Mouse (Mus musculus): Measurements from ENCODE around the gene Map10.

The Map10 gene

DNA sequence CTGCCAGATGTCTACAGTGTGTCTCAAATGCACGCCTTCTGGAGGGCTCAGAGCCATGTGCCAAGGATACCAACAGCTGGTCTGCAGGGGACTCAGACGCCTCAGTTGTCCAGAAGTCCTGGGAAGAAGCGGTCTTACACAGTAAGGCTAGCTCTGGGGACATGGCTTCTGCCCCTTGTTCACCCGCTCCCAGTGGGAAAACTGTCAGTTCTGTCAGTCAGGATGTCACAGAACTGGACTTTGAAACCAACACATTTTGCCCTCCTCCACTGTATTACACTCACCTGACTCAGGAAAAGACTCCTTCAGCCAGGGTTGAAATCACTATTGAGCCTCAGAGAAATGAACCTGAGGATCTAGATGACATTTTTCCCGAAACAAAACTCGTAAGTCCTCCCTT lies 802 bp downstream of the Map10 start:
- DNase-seq (ENCODE audit: low spot score in 2 of 2): no peak

DNA sequence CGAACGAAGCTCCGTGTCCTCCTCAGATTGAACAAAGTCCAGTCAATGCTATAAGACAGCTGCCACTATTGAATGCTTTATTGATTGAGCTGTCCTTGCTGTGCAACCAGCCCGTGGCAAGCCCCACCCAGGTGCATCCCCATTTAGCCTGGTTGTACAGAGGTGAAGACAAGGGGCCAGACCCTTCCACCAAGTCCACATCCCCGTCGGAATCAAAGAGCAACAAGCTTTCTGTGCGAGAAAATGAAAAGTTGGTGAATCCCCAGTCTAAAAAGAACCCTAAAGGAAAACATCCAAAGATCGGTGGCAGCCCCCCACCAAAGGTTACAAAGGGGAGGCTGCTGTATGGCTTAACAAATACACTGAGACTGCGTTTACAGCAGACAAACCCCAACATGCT lies 1.3 kb downstream of the Map10 start:
- no peak for DNase-seq (ENCODE audit: low spot score in 2 of 2)

- DNase-seq (ENCODE audit: low spot score in 2 of 2): no peak
Measured at GRCm38 (mm10) chr8:125671371-125671770, 1.8 kb downstream of the Map10 start.

DNA sequence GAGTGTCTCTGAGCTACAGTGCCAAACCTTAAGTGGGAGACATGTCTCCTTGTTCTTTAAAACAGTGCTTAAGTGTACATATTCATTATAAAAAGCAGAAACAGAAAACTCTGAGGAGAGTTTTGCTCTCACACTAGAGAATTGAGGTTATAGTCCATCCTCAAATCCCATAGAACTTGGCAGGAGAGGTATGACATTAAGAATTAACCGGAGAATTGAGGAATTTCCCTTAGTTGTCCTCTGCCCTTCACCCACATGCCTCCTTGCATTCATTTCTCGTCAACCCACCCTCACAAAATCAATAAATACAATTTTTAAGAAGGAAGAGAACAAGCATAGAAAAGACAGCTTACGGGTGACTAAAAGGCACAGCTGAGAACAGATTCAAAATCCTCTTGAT lies 6.2 kb downstream of the Map10 start:
- no peak for DNase-seq (ENCODE audit: low spot score in 2 of 2)

- no peak for DNase-seq (ENCODE audit: low spot score in 2 of 2)
Measured at GRCm38 (mm10) chr8:125677484-125677883, 7.9 kb downstream of the Map10 start.

GRCm38 (mm10) chr8:125678854-125679648 lies 9.4 kb downstream of the Map10 start:
- DNase-seq (ENCODE audit: low spot score in 2 of 2): no peak

DNA sequence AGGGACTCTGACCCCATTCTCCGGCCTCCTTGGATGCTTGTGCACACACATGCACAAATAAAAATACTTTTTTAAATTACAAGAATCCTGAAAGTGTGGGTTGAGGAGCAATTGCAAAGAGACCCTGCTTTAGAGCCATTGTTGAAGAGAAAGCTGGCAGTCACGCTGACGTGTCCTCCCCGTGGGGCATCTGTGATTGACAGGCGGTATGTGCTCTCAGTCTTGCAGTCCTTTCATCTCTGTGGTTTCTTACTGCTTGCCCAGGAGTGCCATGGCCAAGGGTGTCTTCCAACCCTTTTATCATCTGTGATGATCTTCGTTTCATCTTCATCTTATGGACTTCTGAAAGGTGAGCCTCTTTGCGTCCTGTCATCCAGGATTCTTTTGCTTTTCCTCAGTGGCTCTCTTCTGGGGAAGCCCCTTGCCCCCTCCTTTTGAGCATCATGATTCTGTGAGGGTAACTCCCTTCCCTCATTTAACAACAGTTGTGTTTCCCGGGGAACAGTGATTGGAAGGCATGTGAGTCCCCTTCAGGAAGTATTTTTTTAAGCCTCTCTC lies 11.3 kb downstream of the Map10 start:
- no peak for DNase-seq (ENCODE audit: low spot score in 2 of 2)

GRCm38 (mm10) chr8:125685216-125685760 lies 15.7 kb downstream of the Map10 start:
- peak in 1 of 2 experiments; percentile 6 for DNase-seq (ENCODE audit: low spot score in 2 of 2)

- DNase-seq (ENCODE audit: low spot score in 2 of 2): no peak
Measured at GRCm38 (mm10) chr8:125686221-125686865, 16.7 kb downstream of the Map10 start.

DNA sequence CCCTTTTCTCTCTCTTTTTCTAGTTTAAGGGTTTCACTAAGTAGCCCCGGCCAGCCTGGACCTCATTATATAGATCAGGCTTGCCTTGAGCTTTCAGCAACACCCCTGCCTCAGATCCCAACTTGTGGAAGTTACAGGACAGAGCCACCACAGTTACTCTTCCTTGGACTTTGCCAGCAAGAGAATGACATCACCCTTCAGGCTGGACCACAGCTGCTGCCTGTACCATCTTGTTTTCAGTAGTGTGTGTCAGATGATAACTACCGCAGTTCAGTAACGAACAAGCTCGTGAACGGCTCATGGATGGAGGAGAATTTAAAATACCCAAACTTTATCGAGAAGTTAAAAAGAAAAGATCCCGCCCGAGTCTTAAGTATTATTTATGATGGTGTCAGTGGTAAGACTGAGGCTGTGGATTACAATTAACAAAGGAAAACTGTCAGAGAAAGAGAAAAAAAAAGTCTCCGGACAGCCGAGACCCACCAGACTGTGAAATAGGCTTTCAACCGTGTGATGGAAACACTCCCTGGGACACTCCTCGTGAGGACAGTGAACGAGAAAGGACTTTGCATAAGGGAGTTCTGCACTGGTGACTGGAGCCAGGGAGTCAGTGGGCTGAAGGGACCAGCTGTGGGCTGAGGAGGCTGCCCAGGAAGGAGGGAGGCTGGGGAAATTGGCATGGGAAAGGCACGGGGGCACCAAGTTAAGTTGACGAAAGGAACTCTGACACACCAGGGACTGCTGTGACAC lies 20.7 kb downstream of the Map10 start:
- no peak for DNase-seq (ENCODE audit: low spot score in 2 of 2)

- DNase-seq (ENCODE audit: low spot score in 2 of 2): peak in 1 of 2 experiments; percentile 48
Measured at GRCm38 (mm10) chr8:125690961-125691360, 21.3 kb downstream of the Map10 start.

DNA sequence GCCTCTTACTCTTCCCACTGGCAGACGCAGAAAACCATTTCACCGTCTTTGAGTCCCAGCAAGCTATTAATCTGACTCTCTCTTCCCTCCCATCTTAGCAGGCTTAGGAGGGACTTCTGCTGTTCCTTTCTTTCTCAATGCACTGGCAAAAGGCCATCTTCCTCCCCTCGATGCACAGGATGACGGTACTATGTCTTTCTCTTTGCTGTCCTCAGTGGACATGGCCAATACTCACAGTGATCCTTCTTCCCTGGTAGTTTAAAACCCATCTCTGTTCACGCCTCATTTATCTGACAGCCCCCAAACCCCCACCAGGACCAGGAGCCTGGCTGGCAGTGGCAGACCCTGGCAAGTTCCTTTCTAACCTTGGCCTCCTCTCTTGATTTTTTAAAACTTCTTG lies 22.8 kb downstream of the Map10 start:
- no peak for DNase-seq (ENCODE audit: low spot score in 2 of 2)

GRCm38 (mm10) chr8:125693197-125693596 lies 23.6 kb downstream of the Map10 start:
- DNase-seq (ENCODE audit: low spot score in 2 of 2): no peak

DNA sequence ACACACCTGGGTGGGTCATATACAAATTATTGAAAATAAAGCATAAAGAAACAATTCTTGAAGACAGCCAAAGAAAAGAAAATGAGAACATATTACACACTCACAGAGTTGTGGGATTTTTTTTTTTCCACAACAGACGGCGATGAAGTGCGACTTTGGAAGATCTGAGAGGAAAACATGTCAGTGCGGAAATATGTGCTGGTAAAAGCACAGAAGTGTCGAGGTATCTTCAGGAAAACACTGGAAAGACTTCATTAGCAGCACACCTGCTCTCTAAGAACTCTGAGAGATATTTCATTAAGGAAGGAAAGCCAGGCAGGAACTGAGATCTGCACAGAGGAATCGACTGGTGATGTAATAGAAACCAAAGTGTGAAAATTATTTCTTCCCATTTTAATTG lies 26.3 kb downstream of the Map10 start:
- DNase-seq (ENCODE audit: low spot score in 2 of 2): no peak

DNA sequence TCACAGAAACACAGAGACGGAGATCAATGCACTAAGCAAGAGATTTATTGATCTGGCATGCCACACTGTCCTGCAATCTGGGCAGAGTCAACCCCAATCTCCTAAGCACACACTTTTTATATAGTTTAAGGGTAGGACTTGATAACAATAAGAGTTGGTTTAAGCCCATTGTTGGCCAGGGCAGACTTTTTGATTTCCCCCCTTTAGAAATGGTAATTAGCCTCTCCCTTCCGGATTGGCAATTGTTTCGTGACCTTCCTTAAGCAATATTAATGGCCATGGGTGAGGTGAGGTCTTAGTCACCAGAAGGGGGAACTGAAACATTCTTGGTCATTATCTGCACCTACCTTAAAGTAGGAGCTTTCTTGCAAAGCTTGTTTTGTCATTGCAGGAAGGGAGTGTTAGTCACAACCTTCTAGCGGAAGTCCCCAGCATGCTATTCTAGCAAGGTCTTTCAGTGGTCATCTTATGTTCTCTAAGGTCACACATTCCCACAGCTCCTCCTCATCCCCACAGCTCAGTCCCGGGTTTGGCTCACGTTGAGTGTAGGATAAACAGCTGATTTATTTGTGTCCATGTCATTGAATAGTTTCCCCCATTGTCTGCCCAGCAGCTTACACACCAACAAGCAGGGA lies 29.9 kb downstream of the Map10 start:
- DNase-seq (ENCODE audit: low spot score in 2 of 2): no peak

GRCm38 (mm10) chr8:125700407-125700806 lies 30.8 kb downstream of the Map10 start:
- no peak for DNase-seq (ENCODE audit: low spot score in 2 of 2)

- no peak for DNase-seq (ENCODE audit: low spot score in 2 of 2)
Measured at GRCm38 (mm10) chr8:125702868-125703473, 33.4 kb downstream of the Map10 start.

DNA sequence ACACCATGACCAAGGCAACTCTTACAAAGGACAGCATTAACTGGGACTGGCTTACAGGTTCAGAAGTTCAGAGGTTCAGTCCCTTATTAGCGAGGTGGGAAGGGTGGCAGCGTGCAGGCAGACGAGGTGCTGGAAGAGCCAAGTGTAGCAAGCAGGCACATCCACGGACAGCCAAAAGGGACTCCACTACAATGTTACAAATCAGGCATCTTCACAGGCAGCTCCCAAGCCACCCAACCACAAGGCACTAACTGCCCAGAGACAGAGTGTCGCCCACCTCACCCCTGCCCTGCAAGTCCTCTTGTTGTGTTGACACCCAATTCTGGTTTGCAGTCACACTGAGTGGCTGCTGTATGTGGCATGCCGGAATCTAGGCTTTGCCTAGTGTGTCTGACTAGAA lies 34.8 kb downstream of the Map10 start:
- DNase-seq (ENCODE audit: low spot score in 2 of 2): no peak

GRCm38 (mm10) chr8:125705816-125706215 lies 36.2 kb downstream of the Map10 start:
- no peak for DNase-seq (ENCODE audit: low spot score in 2 of 2)

GRCm38 (mm10) chr8:125709171-125709570 lies 39.6 kb downstream of the Map10 start:
- DNase-seq (ENCODE audit: low spot score in 2 of 2): no peak

GRCm38 (mm10) chr8:125711514-125711913 lies 41.9 kb downstream of the Map10 start:
- no peak for DNase-seq (ENCODE audit: low spot score in 2 of 2)
